Mouse (Mus musculus) neural tube, embryonic 15.5 days (tissue): ENCODE measurements at regions not wholly inside any gene's neighbourhood (a gene's known extent, or its start where the extent isn't known, plus 50 kb on each side); places are given as distances from the start of the nearest gene placed in this dataset.

Experiments
- ATAC-seq: fragments of 200-750 bp; cut with Nextera tagmentation; 2 replicates; pipeline ENCODE4 v1.8.0; 2017; ENCODE audit warnings: mild to moderate bottlenecking, moderate TSS enrichment, moderate library complexity; ENCODE audit not compliant: low FRiP score
- H3K27ac ChIP-seq: fragments of 300-500 bp; sonication (generic); replicated peaks from 2 replicates; pipeline ENCODE4 v1.5.1; 2015; ENCODE audit warnings: mild to moderate bottlenecking, inconsistent platforms
- H3K27me3 ChIP-seq: fragments of 300-500 bp; sonication (generic); replicated peaks from 2 replicates; pipeline ENCODE4 v1.6.1; 2015; ENCODE audit warnings: inconsistent platforms
- H3K36me3 ChIP-seq: fragments of 300-500 bp; sonication (generic); 2 replicates; pipeline ENCODE4 v1.6.1; 2015; ENCODE audit warnings: inconsistent platforms
- H3K4me1 ChIP-seq: fragments of 300-500 bp; sonication (generic); 2 replicates; pipeline ENCODE4 v1.6.1; 2015; ENCODE audit warnings: inconsistent platforms
- H3K4me2 ChIP-seq: fragments of 300-500 bp; sonication (generic); 2 replicates; pipeline ENCODE4 v1.6.1; 2015; ENCODE audit warnings: inconsistent platforms, mild to moderate bottlenecking, moderate library complexity
- H3K4me3 ChIP-seq: fragments of 300-500 bp; sonication (generic); replicated peaks from 2 replicates; pipeline ENCODE4 v1.5.1; 2015; ENCODE audit warnings: mild to moderate bottlenecking, inconsistent platforms
- H3K9ac ChIP-seq: fragments of 300-500 bp; sonication (generic); replicated peaks from 2 replicates; pipeline ENCODE4 v1.6.1; 2015; ENCODE audit warnings: mild to moderate bottlenecking, inconsistent platforms
- H3K9me3 ChIP-seq: fragments of 300-500 bp; sonication (generic); replicated peaks from 2 replicates; pipeline ENCODE4 v1.6.1; 2016; ENCODE audit warnings: inconsistent platforms
- WGBS: fragments of 180-500 bp; shearing (Covaris S2); methylation state at CpG from one replicate; pipeline ENCODE4 v1.1.7; 2015; ENCODE audit warnings: mixed read lengths; 5-methylcytosine and 5-hydroxymethylcytosine counted together

GRCm38 (mm10) chr16:78247189-78247588, 54.1 kb upstream of the Cxadr start:
- no peaks in the 10 kb centered on the region for H3K36me3 ChIP-seq
- H3K4me3 ChIP-seq = no peak overlapping the region
- H3K9me3 ChIP-seq = no peaks in the 10 kb centered on the region
- no peak overlapping the region for H3K27ac ChIP-seq
- no peak overlapping the region for H3K4me2 ChIP-seq
- H3K4me1 ChIP-seq = no peaks in the 10 kb centered on the region
- H3K9ac ChIP-seq = no peak overlapping the region
- ATAC-seq = no peak
- H3K27me3 ChIP-seq = no peaks in the 10 kb centered on the region
- 81% methylated on average over 3 of the region's 3 CpGs for whole genome bisulfite sequencing

- Histone ChIP-seq H3K4me1 (peaks cover 8% of the 10 kb centered on the region), H3K27me3 (no peaks in the 10 kb centered on the region), H3K4me2 (no peak overlapping the region), H3K9ac (no peak overlapping the region), H3K4me3 (no peak overlapping the region), H3K9me3 (no peaks in the 10 kb centered on the region), H3K27ac (no peak overlapping the region), H3K36me3 (no peaks in the 10 kb centered on the region)
- no peak for ATAC-seq
- 76% methylated on average over 3 of the region's 3 CpGs for WGBS
Measured at GRCm38 (mm10) chr16:78242678-78243077, 58.6 kb upstream of the Cxadr start.

DNA sequence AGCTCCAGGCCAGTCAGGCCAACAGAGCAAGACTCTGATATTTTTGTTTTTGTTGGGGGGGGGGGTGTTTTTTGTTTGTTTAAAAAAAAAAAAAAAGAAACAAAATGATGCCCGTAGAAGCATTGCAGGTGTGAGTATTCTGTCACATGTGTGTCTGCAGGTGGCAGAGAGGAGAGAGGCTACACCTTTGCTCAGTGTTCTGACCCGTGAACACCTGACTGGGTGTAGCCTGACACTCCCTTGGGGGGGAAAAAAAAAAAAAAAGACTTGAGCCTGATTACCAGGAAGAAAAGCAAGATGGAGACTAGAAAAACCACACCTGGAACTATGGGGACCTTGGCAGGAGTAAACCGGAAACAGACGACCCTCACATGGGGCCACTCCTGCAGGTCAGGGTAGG, 61.1 kb upstream of the Cxadr start:
- no peak for ATAC-seq
- Histone ChIP-seq H3K4me2 (no peak overlapping the region), H3K4me3 (no peak overlapping the region), H3K9ac (no peak overlapping the region), H3K9me3 (no peaks in the 10 kb centered on the region), H3K27ac (no peak overlapping the region), H3K4me1 (peaks cover 21% of the 10 kb centered on the region), H3K27me3 (no peaks in the 10 kb centered on the region), H3K36me3 (no peaks in the 10 kb centered on the region)
- WGBS = 87% methylated on average over 4 of the region's 4 CpGs

- H3K27ac ChIP-seq = peak overlapping the region; percentile 88
- no peaks in the 10 kb centered on the region for H3K27me3 ChIP-seq
- H3K4me1 ChIP-seq = peaks cover 21% of the 10 kb centered on the region
- H3K36me3 ChIP-seq = no peaks in the 10 kb centered on the region
- ATAC-seq = peak; percentile 61
- WGBS = 1% methylated on average over 18 of the region's 18 CpGs
- peak overlapping the region; percentile 58 for H3K9ac ChIP-seq
- H3K4me2 ChIP-seq = peak overlapping the region; percentile 73
- H3K9me3 ChIP-seq = no peaks in the 10 kb centered on the region
- peak overlapping the region; percentile 44 for H3K4me3 ChIP-seq
Measured at GRCm38 (mm10) chr16:78238052-78238701, 63.1 kb upstream of the Cxadr start.

GRCm38 (mm10) chr16:78237641-78238051, 63.6 kb upstream of the Cxadr start:
- H3K9ac ChIP-seq = peak overlapping the region; percentile 58
- under 1% methylated on average over 12 of the region's 15 CpGs for WGBS
- no peaks in the 10 kb centered on the region for H3K27me3 ChIP-seq
- peaks cover 21% of the 10 kb centered on the region for H3K4me1 ChIP-seq
- H3K4me3 ChIP-seq = peak overlapping the region; percentile 44
- H3K27ac ChIP-seq = peak overlapping the region; percentile 88
- no peaks in the 10 kb centered on the region for H3K9me3 ChIP-seq
- H3K36me3 ChIP-seq = no peaks in the 10 kb centered on the region
- ATAC-seq = peak; percentile 77
- H3K4me2 ChIP-seq = peak overlapping the region; percentile 73

DNA sequence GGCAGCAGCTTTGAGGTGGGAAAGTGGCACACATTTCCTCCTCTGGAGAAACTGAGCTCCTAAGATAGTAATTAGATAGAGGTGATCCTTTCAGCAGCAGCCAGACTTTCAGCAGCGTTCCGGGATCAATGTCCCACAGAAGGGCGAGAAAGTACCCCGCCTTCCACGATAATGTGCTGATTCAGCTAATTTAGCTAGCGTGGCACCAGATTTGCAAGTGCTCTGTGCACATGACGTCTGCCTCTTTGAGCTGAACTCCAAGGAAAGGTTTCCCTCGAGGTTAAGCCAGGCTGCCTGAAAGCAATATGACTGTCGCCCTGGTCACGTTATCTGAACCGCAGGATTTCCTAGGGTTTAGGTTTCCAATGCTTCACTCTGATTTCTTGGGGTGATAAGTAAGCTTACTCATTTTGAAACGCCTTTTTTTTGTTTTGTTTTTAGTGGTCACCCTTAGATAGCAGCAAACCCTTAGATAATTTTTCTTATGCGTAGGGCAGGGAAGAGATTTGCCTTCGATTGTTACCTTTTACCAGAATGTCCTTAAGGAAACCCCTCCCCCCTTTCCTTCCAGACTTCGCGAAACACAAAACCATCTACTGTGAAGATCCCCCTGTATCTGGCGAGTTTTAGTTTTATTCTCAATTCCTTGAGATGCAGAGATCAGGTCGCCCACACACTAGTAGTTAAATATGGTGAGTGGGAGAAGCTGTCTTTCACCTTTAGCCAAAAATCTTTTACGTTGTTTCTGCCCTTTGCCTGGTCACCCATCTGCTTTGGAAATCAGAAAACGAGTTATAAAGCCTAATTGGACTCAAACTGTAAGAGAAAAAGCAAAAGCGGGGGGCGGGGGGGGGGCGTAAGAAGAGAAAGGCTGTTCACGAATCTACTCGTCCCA, 64.3 kb upstream of the Cxadr start:
- Histone ChIP-seq H3K36me3 (no peaks in the 10 kb centered on the region), H3K9ac (peak overlapping the region; percentile 58), H3K9me3 (no peaks in the 10 kb centered on the region), H3K4me3 (peak overlapping the region; percentile 44), H3K4me2 (peak overlapping the region; percentile 73), H3K4me1 (peaks cover 21% of the 10 kb centered on the region), H3K27ac (peak overlapping the region; percentile 88), H3K27me3 (no peaks in the 10 kb centered on the region)
- WGBS = 3% methylated on average over 24 of the region's 25 CpGs
- ATAC-seq = peak; percentile 51

DNA sequence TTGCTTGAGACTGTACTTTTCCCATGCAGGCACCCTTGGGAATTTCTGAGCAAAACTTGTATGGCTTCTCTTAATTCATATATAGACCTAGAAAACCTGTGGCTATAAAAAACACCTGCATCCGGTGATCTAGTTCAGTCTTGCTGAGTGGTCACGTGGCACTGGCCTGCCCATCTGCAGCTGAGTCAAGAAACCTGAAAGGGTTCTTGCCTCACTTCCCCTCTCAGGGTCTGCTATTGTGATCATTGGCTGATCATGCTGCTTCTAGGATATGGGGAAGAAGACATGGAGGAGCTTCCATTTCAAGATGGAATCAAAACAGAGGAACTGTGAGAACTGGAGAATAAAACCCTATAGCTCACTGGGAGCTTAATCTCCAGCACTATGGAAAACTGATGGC, 69.1 kb upstream of the Cxadr start:
- no peak for ATAC-seq
- H3K9ac ChIP-seq = no peak overlapping the region
- no peaks in the 10 kb centered on the region for H3K9me3 ChIP-seq
- 86% methylated on average over 2 of the region's 2 CpGs for WGBS
- H3K4me3 ChIP-seq = no peak overlapping the region
- no peak overlapping the region for H3K4me2 ChIP-seq
- no peaks in the 10 kb centered on the region for H3K36me3 ChIP-seq
- peaks cover 10% of the 10 kb centered on the region for H3K4me1 ChIP-seq
- H3K27me3 ChIP-seq = no peaks in the 10 kb centered on the region
- no peak overlapping the region for H3K27ac ChIP-seq

DNA sequence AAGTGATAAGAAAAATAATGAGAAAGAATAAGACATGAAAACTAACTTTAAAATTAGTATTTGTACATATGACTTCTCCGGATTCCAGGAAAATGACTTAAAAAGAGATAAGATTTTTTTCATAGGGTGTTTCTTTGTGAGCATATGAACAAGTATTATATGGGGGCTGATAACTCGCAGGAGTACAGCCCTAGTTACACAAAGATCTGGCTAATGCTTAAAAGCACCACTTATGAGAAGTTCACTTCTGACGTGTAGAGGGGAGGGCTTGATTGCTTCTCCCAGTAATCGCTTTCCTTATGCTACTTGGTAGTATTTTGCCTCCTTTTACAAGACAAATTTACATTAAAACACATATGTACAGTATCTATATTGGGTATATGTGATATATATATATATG, 72.3 kb upstream of the Cxadr start:
- no peaks in the 10 kb centered on the region for H3K4me1 ChIP-seq
- WGBS = 93% methylated on average over 4 of the region's 4 CpGs
- H3K36me3 ChIP-seq = no peaks in the 10 kb centered on the region
- H3K4me3 ChIP-seq = no peak overlapping the region
- no peak overlapping the region for H3K9ac ChIP-seq
- no peak for ATAC-seq
- H3K9me3 ChIP-seq = no peaks in the 10 kb centered on the region
- H3K4me2 ChIP-seq = no peak overlapping the region
- no peak overlapping the region for H3K27ac ChIP-seq
- no peaks in the 10 kb centered on the region for H3K27me3 ChIP-seq

GRCm38 (mm10) chr16:78222377-78222776, 78.9 kb upstream of the Cxadr start:
- ATAC-seq = no peak
- Histone ChIP-seq H3K4me2 (no peak overlapping the region), H3K4me3 (no peak overlapping the region), H3K9me3 (no peaks in the 10 kb centered on the region), H3K27me3 (no peaks in the 10 kb centered on the region), H3K36me3 (no peaks in the 10 kb centered on the region), H3K9ac (no peak overlapping the region), H3K4me1 (peaks cover 6% of the 10 kb centered on the region; the same call in 1 of the 2 replicates), H3K27ac (no peak overlapping the region)
- 84% methylated on average over 1 of the region's 1 CpGs for WGBS

- no peak overlapping the region for H3K4me2 ChIP-seq
- H3K27me3 ChIP-seq = no peaks in the 10 kb centered on the region
- H3K9me3 ChIP-seq = no peaks in the 10 kb centered on the region
- peaks cover 6% of the 10 kb centered on the region; the same call in 1 of the 2 replicates for H3K4me1 ChIP-seq
- H3K4me3 ChIP-seq = no peak overlapping the region
- H3K27ac ChIP-seq = no peak overlapping the region
- WGBS = 75% methylated on average over 1 of the region's 1 CpGs
- ATAC-seq = no peak
- H3K36me3 ChIP-seq = no peaks in the 10 kb centered on the region
- H3K9ac ChIP-seq = no peak overlapping the region
Measured at GRCm38 (mm10) chr16:78221781-78222180, 79.5 kb upstream of the Cxadr start.

DNA sequence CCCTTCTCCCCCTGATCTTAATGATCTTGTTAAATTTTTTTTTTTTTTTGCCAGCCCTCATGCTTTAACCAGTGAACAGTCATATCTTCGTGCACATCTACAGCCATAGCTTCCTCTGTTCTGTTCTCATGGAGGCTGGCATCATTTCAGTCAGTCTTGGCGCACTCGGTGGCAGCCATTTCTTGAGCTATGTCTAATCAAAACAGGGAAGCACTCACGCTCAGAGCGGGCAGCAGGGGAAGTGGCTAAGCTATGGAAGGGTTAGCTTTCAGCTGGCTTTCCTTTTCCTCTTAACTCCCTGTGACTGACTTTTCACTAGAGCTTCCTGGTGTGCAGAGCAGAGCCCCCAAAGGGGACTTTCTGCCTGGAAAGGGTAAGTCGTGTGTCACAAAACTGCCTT, 83.7 kb upstream of the Cxadr start:
- WGBS = 54% methylated on average over 6 of the region's 6 CpGs
- peaks cover 6% of the 10 kb centered on the region; the same call in 1 of the 2 replicates for H3K4me1 ChIP-seq
- no peaks in the 10 kb centered on the region for H3K27me3 ChIP-seq
- H3K9ac ChIP-seq = no peak overlapping the region
- no peaks in the 10 kb centered on the region for H3K36me3 ChIP-seq
- no peaks in the 10 kb centered on the region for H3K9me3 ChIP-seq
- H3K4me2 ChIP-seq = no peak overlapping the region
- peak overlapping the region; percentile 23; the same call in 1 of the 2 replicates for H3K27ac ChIP-seq
- ATAC-seq = peak; percentile 21; the same call in 1 of the 2 replicates
- no peak overlapping the region for H3K4me3 ChIP-seq
